Mouse (Mus musculus): Measurements from ENCODE around the gene Shroom4.

DNA sequence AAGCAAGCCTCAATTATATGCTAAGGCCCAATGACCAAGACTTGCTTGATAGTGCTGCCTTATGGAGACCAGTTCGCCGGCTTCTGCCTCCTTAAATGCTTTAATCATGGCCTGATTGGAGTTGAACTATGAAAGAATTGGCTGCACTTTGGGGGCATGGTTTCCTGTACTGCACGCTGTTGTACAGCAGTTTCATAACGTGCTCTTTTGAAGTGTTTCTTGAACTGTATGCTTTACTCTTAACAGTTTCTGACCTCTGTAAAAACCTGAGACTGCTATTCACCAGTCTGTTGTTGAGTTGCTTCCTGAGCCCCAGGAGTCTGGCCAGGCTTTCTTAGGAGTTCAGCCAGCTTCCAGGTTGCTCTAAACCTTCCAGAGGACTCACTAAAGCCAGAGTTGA is 90.8 kb downstream of the Shroom4 start:
- TF ChIP-seq CTCF (IDR thresholded peaks at IDR 0.05; ENCODE audit: insufficient read depth, low read length) = no peak
- TF ChIP-seq POLR2A (IDR thresholded peaks at IDR 0.05; ENCODE audit: borderline replicate concordance, extremely low read depth, low read depth, low read length) = no peak

Data from lung, adult 2 months (tissue).